Mouse (Mus musculus) left cerebral cortex, postnatal 4 days (tissue): ENCODE results near the gene Tbl2. TPM values are rescaled to one million over a fixed set of nuclear protein-coding genes. Genes with fewer than 3 reads are reported as not detected.

Experiments used
- DNase-seq: peaks from one replicate; pipeline ENCODE4 v3.0.0-alpha.2; 2022
- intact Hi-C: fragments of 180-260 bp; cut with DNase I; formaldehyde crosslinking; loops from one replicate; pipeline ENCODE4 v1.15.1; 2025
- total RNA-seq, 2 experiments: library from RNA; stranded (reverse); gene quantifications; 2 replicates each; pipeline ENCODE4 v1.2.3; 2021

Tbl2 gene
- total RNA-seq, 2 experiments from 2014 or later, result 18.9 to 21.8 TPM

DNA sequence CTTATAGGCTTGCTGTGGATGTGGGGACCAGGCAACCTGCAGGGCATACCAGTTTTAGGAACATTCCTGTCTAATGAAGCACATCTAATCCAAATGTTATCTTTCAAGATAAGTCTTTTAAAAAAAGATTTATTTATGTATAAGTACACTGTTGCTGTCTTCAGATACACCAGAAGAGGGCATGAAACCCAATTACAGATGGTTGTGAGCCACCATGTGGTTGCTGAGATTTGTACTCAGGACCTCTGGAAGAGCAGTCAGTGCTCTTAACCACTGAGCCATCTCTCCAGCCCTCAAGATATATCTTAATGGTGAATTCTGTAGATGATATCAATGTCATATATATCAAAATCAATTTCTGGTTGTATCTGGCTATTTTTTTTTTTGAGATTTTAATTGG lies 3.5 kb upstream of the Tbl2 start:
- DNase-seq, result no peak
- intact Hi-C loops, result no loop called here

DNA sequence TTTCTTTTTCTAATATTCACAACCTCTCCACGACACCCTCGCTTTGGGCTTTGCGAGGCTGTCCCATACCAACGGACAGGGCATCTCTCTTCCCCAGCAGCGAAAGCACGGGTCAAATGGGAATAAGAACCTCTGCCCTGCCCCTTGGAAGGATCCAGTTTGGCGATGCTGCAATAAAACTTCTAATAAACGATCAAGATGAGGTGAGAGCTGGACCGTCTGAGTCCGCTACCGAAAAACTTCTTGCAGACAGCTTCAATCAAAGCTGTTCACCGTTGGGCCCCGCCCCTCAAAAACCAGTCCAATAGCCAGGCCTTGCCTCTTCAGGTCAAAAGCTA lies 773 bp upstream of the Tbl2 start:
- intact Hi-C loops, result no loop called here
- DNase-seq, result no peak

DNA sequence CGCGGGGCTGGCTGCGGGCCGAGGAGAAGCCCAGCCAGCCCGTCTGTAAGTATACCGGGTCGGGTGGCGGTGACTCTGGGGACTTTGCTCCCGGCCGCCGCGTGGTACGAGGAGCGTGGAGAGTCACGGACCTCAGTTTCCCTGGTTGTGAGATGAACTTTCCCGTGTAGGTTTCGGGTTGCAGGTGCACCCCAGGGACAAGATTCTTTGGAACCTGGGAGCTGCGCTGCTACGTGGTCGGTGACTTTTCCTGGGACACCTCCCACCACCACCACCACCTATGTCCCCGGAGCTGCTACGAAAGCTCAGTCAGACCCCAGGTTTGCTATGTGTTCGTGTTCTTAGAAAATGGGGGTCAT lies 342 bp downstream of the Tbl2 start:
- intact Hi-C loops, result no loop called here

DNA sequence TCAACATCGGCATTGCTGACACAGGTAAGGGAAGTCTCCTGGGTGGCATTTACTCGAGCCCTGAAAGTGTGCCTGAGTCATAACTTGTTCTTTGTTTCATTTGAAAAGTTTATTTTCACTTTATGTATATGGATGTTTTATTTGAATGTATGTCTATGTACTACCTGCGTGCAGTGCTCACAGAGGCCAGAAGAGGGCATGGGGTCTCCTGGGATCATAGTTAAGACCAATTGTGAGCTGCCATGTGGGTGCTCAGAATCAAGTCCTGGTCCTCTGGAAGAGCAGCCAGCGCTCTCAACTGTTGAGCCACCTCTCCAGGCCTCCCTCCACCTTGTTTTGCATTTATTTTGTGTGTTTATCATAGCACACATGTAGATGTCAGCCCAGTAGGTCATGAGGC lies 7.0 kb downstream of the Tbl2 start:
- no peak for DNase-seq
- intact Hi-C loops, result no loop called here

More for the DNA sequence above, 342 bp downstream of the Tbl2 start:
- no peak for DNase-seq

DNA sequence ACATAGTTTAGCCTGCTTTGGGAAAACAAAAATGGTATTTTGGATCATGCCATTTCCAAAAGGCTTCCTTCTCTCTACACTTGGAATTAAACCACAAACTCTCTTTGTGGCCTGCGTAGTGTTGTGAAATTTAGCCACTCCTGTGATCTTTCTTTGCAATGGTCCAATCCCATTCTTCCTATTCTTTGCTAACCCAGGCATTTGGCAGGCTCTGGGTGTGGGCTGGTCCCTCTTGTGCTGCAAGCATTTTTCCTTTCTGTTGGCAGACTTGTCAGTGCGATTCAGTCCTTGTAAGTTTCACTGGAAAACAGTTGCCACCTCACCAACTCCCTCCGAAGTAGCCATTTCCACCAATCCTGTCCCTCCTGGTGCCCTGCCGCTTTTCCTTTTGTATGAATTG lies 11.8 kb downstream of the Tbl2 start:
- no peak for DNase-seq
- intact Hi-C loops, result no loop called here

DNA sequence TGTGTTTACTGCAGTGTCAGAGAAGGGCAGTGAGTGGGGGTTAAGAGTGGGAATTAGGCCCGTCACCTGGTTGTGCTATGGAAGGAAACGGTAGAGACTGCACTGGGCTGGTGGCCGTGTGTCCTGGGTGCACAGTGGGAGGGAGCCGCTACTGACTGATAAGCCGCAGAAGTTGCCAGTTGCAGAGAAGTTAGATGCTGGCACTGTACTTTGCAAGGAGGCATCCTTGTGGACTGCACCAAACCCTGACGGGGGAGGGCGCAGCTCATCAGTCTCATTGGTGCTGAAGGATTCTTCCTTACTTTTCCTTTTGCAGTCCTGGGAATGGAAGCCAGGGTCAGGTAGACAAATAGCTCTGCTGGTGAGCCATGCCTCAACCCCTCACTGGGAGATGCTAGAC lies 12.2 kb downstream of the Tbl2 start:
- no peak for DNase-seq
- intact Hi-C loops, result no loop called here

DNA sequence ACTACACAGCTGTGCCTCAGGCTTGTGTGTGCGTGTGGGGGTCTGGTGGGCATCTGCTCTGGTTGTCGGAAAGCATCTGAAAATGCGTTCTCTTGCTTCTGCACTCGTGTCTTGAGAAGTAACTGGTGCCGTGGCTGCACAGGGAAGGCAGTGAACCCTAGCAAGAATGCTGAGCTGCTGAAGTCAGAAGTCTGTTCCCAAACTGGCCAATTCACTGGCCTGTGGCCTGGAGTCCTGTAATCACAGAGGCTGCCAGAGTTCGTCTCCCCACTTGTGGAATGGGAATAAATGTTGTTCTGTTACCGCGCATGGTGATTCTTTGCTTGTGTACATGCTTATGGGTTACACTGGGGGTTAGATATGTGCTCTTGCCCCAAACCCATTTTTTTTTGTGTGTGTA lies 12.9 kb downstream of the Tbl2 start:
- intact Hi-C loops, result no loop called here
- no peak for DNase-seq

DNA sequence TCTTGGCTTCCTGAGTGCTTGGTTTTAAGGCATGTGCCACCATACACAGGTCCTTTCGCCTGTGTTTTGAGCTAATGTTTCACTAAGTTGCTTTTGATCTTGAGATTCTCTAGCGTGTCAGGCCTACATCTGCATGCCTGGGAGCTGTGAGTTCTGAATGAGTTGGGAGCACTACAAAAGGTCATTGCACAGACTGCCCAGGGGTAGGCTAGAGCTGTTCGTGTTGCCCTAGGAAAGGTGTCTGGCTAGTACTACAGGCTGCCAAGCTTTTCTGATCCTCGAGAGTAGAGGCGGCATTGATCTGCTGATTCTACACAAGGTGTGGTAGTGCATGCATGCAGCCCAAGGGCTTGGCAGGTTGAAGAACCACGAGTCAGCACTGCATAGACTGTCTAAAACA lies 13.4 kb downstream of the Tbl2 start:
- DNase-seq, result no peak
- intact Hi-C loops, result no loop called here

DNA sequence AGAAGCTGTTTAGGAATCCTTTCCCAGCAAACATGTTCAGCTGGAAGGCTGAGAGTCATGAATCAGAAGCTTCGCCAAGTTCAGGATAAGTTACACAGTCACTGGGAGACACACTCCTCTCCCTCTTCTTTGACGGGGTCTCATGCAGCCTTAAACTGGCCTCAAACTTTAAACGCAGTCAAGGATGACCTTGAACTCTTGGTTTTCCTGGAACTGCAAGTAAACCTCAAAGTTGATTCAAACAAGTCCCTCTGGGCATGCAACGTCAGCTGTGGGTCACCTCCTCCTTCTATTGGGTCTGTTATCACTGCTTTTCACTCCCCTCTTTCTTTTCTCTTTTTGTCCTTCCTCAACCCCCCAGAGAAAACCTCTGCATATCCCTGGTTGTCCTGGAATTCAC lies 17.5 kb downstream of the Tbl2 start:
- intact Hi-C loops, result no loop called here
- DNase-seq, result no peak

DNA sequence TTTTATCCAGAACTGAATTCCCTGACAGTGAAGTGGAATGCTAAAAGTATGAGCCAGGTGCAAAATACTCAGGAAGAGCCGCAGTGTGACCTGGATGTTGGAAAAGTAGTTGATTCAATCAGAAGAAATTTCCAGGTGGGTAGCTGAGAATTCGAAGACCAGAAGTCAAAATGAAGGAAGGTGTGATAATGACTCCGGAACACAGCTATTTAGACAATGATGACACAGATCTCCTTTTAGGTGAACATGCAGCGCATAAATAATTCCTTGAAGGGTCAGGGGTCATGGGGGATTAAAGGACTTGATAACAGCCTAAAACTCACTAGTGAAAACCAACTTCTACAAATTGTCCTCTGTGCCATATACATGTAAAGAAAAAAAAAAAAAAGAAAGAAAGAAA lies 18.0 kb downstream of the Tbl2 start:
- intact Hi-C loops, result no loop called here
- DNase-seq, result no peak

DNA sequence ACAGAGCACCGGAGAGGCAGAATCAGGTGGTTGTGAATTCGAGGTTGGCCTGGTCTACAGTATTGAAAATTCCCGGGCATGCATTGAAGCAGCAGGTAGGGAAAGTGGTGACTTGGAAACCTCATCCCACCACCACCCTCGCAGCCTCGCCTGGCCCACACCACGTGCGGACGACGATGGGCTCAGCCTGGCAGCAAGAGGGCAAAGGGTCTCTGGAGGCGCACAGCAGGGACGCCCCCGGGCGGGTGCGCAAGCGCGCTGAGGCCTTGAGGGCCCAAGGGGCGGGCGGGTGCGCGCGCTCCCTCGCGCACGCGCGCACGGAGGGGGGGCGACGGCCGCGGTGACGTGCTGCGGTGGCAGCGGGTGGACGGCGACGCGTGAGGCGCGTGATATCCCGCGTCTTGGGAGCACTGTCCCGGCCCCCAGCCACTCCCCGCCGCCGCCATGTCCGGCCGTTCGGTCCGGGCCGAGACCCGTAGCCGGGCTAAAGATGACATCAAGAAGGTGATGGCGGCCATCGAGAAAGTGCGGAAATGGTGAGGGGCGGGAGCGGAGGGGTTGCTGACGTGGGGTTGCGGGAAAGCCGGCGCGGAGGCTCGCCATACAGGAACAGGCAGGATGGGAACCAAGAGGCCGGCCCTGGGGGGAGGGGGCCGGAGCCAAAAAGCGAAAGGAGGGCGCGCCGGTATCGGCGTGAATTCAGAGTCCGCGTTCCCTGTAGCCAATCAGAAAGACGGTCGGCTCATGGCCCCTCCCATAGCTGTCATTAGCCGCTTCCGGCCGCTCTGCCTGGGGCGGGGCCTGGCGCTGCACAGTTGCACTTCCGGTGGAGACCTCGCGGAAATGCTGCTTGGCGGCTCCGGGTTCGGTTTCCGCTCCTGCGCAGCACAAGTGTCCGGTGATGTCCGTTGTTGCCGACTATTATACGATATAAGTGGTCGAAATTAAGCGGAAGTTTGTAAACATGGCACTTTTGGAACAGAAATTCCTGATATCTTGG lies 18.9 kb downstream of the Tbl2 start, which contains the start of gene Bcl7b:
Bcl7b (plus strand) TSS at position 221 of the 1,000 bp plus-strand sequence.
- intact Hi-C loops, result no loop called here
- peak; percentile 98 for DNase-seq

DNA sequence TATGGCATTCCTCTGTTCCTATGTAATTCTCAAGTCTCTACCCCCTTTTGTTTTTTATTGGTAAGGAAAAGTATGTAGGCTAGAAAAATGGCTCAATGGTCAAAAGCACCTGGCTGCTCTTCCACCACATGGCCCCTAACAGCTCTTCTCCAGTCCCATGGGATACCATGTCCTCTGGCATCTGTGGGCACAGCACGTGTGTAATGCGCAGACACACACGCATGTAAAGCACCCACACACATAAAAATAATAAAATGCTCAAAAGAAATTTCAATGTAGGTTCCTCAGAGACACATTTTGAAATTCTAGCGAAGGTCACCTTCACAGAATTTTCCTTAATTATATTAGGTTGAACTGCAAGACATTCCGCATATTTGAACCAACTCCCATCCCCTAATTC lies 20.0 kb downstream of the Tbl2 start:
- DNase-seq, result no peak
- intact Hi-C loops, result no loop called here

DNA sequence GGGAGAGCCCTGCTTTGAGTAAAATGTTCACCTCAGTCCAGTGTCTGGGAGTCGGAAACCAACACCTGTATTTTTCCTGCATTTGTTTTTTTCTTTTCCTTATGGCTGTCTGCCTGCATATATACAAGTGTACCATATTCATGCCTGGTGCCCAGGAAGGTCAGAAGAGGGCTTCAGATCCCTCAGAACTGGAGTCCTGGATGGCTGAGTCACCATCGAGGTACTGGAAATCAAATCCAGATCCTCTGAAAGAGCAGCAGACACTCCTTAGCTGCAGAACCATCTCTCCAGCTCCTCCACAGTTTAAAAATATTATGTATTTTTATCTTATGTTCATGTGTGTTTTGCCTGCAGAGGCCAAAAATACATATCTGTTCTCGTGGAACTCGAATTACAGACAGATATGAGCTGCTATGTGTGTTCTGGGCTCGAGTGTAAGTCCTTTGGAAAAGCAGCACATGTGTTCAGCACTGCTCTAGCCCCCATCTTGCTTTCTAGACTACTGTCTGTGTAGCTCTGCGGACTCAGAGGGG lies 22.3 kb downstream of the Tbl2 start:
- no peak for DNase-seq
- intact Hi-C loops, result loop anchor here (10.0 kb wide), 1 partner anchor 157 kb away; no protein-coding TSS in a partner anchor

DNA sequence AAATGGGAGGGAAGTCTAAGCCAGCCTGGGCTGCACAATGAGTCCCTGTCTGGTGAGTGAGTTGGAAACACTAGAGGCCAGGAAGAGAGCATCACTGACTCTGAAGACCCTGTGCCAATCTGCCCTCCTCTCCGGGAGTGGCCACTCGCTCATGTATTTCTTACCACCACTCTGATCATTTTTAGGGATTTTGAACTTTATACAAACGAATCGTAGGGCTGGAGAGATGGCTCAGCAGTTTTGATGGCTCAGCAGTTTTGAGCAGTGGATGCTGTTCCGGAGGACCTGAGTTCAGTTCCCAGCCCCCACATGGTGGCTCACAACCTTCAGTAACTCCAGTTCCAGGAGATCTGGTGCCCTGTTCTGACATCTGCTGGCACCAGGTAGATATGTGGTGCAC lies 23.5 kb downstream of the Tbl2 start:
- DNase-seq, result no peak
- intact Hi-C loops, result loop anchor here (10.0 kb wide), 1 partner anchor 158 kb away; no protein-coding TSS in a partner anchor

DNA sequence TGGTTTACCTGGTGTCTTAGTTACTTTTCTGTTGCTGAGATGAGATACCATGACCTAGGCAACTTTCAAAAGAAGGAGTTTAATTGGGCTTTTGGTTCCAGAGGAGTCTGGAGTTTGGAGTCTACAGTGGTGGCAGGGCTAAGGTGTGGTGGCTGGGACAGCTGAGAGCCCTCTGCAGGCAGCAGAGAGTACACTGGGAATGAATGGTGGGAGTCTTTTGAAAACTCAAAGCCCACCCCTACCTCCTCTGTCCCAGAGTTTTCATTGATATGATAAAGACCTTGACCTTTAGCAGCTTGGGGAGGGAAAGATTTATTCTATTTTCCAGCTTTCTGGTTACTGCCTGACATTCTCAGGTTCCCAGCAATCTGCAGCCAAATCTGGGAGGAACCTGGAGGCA lies 25.6 kb downstream of the Tbl2 start:
- DNase-seq, result no peak
- intact Hi-C loops, result loop anchor here (10.0 kb wide), 1 partner anchor 160 kb away; no protein-coding TSS in a partner anchor

DNA sequence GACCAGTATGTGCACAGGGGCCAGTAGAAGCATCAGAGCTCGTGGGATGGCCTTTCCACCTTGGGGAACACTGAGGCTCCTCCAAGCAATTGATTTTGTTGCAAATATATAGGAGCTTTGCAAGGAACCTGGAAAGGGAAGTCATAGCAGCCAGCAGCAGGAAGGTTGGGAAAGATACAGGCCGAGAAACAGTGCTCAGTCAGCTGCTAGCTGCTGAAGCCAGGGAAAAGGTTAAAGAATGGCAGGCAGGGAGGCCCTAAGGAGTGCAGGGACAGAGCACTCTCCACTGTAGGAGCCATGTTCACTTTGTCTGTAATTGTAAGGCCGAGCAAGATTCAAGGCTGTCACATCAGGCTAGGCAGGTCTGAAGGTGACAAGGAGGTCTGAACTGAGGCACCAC lies 29.1 kb downstream of the Tbl2 start:
- no peak for DNase-seq
- intact Hi-C loops, result loop anchor here (10.0 kb wide), 1 partner anchor 164 kb away; no protein-coding TSS in a partner anchor

DNA sequence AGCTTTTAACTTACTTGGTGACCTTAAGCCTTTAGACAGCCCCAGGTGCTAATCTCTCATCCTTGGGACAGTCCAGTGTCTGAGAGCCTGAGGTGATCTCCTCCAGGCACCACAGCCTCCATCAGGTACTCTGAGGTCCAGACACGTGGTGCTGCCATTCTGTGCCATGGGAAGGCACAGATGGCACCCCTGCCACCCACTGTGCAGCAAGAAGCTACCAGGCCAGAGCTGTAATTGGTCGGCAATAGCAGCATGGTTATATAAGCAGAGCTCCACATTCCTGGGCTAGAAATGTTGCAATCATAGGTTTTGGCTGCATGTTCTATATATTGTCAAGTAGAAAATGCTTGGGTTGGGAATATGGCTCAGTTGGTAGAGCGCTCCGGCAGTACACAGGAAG lies 29.5 kb downstream of the Tbl2 start:
- DNase-seq, result peak; percentile 77

DNA sequence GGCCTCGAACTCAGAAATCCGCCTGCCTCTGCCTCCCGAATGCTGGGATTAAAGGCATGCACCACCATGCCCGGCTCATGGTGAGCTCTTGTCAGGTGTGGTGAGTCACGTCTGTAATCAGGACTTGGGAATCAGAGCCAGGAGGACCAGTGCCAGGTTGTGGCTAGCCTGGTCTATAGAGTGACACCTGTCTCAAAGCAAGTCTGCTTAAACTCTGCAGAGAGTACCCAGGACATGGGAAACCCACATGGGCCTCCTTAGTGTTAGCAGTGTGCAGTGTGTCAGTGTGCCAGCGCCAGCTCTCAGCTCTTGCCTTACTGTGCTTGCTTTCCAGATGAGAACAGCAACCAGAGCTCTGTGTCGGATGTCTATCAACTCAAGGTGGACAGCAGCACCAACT lies 30.2 kb downstream of the Tbl2 start:
- intact Hi-C loops, result loop anchor here (10.0 kb wide), 1 partner anchor 165 kb away; no protein-coding TSS in a partner anchor
- no peak for DNase-seq

More for the DNA sequence above, 29.5 kb downstream of the Tbl2 start:
- intact Hi-C loops, result loop anchor here (10.0 kb wide), 1 partner anchor 164 kb away; no protein-coding TSS in a partner anchor

DNA sequence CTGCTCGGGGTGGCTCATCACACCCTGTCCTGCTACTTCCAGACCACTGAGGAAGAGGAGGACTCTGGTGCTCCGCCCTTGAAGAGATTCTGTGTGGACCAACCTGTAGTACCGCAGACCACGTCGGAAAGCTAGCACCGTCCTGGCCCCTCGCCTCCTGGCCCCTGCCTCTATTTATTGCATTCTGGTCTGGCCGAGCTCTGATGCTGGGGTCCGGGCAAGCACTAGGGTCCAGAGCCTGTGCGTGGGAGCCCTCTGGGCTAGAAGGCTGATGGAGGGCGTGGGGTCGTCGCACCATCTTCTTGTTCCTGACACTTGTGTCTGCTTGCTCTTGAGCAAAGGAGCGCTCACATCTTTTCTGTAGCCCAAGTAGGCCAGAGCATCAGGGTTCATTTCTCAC lies 31.3 kb downstream of the Tbl2 start:
- DNase-seq, result no peak
- intact Hi-C loops, result no loop called here

DNA sequence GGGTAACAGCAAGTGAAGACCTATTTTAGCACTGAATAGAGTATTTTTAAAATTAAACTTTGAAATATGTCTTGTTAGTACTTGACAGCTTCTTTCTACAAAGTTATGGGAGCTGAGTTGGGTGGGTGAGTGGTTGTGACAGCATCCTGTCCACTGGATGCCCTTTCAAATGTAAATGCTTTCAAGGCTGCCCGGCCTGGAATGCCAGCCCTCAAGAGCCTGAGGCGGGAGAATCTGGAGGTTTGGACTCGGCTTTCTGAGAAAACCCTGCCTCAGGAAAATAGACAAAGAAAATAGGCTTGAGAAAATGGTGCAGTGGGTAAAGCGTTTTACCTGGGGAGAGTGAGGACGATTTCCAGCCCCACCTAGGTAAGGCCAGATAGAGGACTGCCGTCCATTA lies 32.3 kb downstream of the Tbl2 start:
- no peak for DNase-seq
- intact Hi-C loops, result no loop called here

DNA sequence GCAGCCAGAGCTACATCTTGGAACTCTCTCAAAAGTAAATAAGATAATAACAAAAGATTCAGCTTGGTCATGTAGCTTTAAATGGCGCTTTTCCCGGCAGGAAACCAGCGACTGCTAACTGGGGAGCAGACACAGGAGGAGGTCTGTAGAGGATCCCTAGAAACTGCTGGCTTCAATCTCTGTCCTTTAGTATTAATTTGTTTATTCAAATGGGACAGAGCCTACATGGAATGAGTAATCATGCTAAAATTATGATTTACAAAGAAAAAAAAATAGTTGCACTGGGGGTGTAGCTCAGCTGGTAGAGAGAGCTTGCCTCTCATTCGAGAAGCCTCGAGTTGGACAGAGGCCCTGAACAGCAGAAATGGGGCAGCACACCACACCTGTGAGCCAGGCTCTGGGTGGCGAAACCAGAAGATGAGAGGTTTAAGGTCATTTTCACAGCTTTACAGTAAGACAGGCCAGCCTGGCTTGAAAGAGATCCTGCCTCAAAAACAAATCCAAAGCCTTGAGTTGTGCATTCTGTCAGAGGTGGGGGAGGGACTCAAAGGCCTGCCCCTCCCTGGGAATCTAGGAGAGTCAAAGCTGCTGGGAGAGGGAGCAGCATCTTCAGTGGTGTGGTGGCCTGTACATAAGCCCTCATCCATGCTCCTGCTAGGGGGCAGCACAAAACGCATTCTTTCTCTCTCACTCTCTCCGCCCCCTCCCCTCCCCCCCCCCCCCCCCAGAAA lies 33.8 kb downstream of the Tbl2 start:
- no peak for DNase-seq
- intact Hi-C loops, result no loop called here
